Mouse (Mus musculus) cerebellum, postnatal 25 days (tissue): Measurements from ENCODE around the gene Tesk2.
"Not testable (repeated sequence)": the region's sequence is repeated elsewhere in the genome, so short reads cannot be mapped to it uniquely, and the experiment has no call there.

Experiments
- DNase-seq, 2 experiments: peaks; one replicate each; pipeline ENCODE4 v3.0.0; 2021; ENCODE audit warnings: mixed read lengths in 2 of 2

The Tesk2 gene

GRCm38 (mm10) chr4:116794273-116794672, 73.5 kb downstream of the Tesk2 start:
- DNase-seq, result no peak

- no peak for DNase-seq
Measured at GRCm38 (mm10) chr4:116796442-116797110, 75.8 kb downstream of the Tesk2 start.

GRCm38 (mm10) chr4:116799901-116800300, 79.2 kb downstream of the Tesk2 start:
- DNase-seq, result no peak

- peak; percentile 91 to 97 for DNase-seq
Measured at GRCm38 (mm10) chr4:116807197-116808129, 86.7 kb downstream of the Tesk2 start, which contains the start of the genes Toe1 and Mutyh. TSS of gene Toe1 (minus strand) at chr4:116807640. TSS of gene Mutyh (plus strand) at chr4:116807723.

GRCm38 (mm10) chr4:116811012-116811411, 90.3 kb downstream of the Tesk2 start:
- DNase-seq, result no peak

GRCm38 (mm10) chr4:116815276-116815675, 94.5 kb downstream of the Tesk2 start:
- DNase-seq, result no peak

GRCm38 (mm10) chr4:116817486-116817885, 96.7 kb downstream of the Tesk2 start:
- DNase-seq, result peak; percentile 74 to 75

GRCm38 (mm10) chr4:116819968-116820901, 99.5 kb downstream of the Tesk2 start:
- no peak for DNase-seq

GRCm38 (mm10) chr4:116820902-116821693, 100.3 kb downstream of the Tesk2 start:
- peak; percentile 76 to 80 for DNase-seq

GRCm38 (mm10) chr4:116821694-116822016, 100.9 kb downstream of the Tesk2 start, which contains the start of gene Hpdl:
TSS of gene Hpdl (minus strand) at chr4:116821707.
- DNase-seq, result no peak

- peak; percentile 85 for DNase-seq
Measured at GRCm38 (mm10) chr4:116824541-116825004, 103.8 kb downstream of the Tesk2 start.

- DNase-seq, result peak; percentile 34 to 54
Measured at GRCm38 (mm10) chr4:116827819-116828218, 107.1 kb downstream of the Tesk2 start.

GRCm38 (mm10) chr4:116829364-116830069, 108.8 kb downstream of the Tesk2 start:
- no peak for DNase-seq

- DNase-seq, result no peak
Measured at GRCm38 (mm10) chr4:116830070-116830368, 109.3 kb downstream of the Tesk2 start.

- no peak for DNase-seq
Measured at GRCm38 (mm10) chr4:116838999-116839398, 118.3 kb downstream of the Tesk2 start.

GRCm38 (mm10) chr4:116840096-116840495, 119.3 kb downstream of the Tesk2 start:
- not testable (repeated sequence) for DNase-seq

GRCm38 (mm10) chr4:116840841-116841240, 120.1 kb downstream of the Tesk2 start:
- no peak for DNase-seq

GRCm38 (mm10) chr4:116844324-116844723, 123.6 kb downstream of the Tesk2 start:
- no peak for DNase-seq

- DNase-seq, result no peak
Measured at GRCm38 (mm10) chr4:116849901-116850300, 129.2 kb downstream of the Tesk2 start.

- DNase-seq, result no peak
Measured at GRCm38 (mm10) chr4:116854286-116854685, 133.5 kb downstream of the Tesk2 start.
